Mouse (Mus musculus) spleen, postnatal 0 days (tissue): Measurements from ENCODE around the gene Stag2. TPM values are rescaled to one million over a fixed set of nuclear protein-coding genes. Genes with fewer than 3 reads are reported as not detected.

Source experiments
- polyA plus RNA-seq: library from polyadenylated mRNA; unstranded; fragments of >200 nt; fragmentation: Nextera tagmentation; extraction: Ambion mirVana; gene quantifications from 2 replicates; pipeline ENCODE4 v1.2.1, GENCODE M21; 2015

The Stag2 gene
- polyA plus RNA-seq = 30.6 and 32.1 TPM in 2 replicates

GRCm38 (mm10) chrX:42148788-42149556 lies at the start of gene Stag2:
Gene Stag2, plus strand, starts transcription at chrX:42149317.

Other genes with a start within 250 kb of the Stag2 start
- 45.0 and 46.6 TPM in 2 replicates for gene Thoc2, start 228.6 kb upstream of the Stag2 start, polyA plus RNA-seq
- gene Xiap, start 89.6 kb upstream of the Stag2 start, polyA plus RNA-seq = 10.9 and 14.0 TPM in 2 replicates